Mouse (Mus musculus) thymus, adult 2 months (tissue): Measurements from ENCODE around the gene Ube2e3.

Experiments
- CTCF ChIP-seq: fragments of 200-500 bp; IDR thresholded peaks from 2 replicates; pipeline ENCODE4 v1.5.1; 2012; ENCODE audit warnings: mild to moderate bottlenecking, control low read depth, low read length, moderate library complexity, borderline replicate concordance; ENCODE audit not compliant: control insufficient read depth, poor library complexity, insufficient read depth; ENCODE audit errors: extremely low read depth
- POLR2A ChIP-seq: fragments of 200-500 bp; IDR thresholded peaks from 2 replicates; pipeline ENCODE4 v1.6.1; 2012; ENCODE audit warnings: mild to moderate bottlenecking, low read length, control low read depth, moderate library complexity; ENCODE audit not compliant: control insufficient read depth, poor library complexity, insufficient read depth; ENCODE audit errors: extremely low read depth

- TF ChIP-seq CTCF: no peak
- TF ChIP-seq POLR2A: no peak
These were observed 55.2 kb downstream of the Ube2e3 start for GRCm38 (mm10) chr2:78922980-78923674.
